Mouse (Mus musculus) megakaryocyte, embryonic 14.5 days (primary cell): ENCODE results near the gene Slc16a11.

ENCODE experiments used
- FLI1 ChIP-seq: IDR thresholded peaks from 2 replicates; pipeline ENCODE4 v1.6.1; 2012; ENCODE audit warnings: low read length, inconsistent platforms, mixed read lengths
- GATA1 ChIP-seq: IDR thresholded peaks from 3 replicates; pipeline ENCODE4 v1.6.1; 2012; ENCODE audit warnings: mixed read lengths, low read length, inconsistent platforms, borderline replicate concordance

GRCm38 (mm10) chr11:70228828-70229227, 16.3 kb downstream of the Slc16a11 start:
- no peak for TF ChIP-seq GATA1
- no peak for TF ChIP-seq FLI1
